12 mouse cellular contexts compared by ENCODE assay signal in the genomic region with DNA sequence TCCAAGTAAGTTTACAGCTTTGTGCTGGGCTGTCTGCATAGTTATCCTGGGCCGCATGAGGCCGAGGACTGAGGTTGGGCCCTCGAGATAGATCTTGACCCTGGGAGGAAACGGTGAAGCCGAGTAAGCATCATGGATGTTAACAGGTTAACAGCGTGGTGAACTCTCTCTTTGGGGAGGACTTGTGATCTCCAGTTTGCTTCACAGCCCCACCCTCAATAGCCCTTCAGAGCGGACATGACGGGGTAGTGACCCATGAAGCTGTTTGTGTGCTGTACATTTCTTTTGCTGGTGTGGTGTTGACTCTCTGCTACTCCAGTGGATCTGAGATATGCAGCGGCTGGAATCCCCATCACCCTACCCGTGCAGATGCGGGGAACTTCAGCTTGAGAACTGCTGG. TPM values are rescaled to one million over a fixed set of nuclear protein-coding genes. Genes with fewer than 3 reads are reported as not detected.
DNase-seq lines count a peak whose midpoint lies in the region; ATAC-seq lines count a peak whose summit lies in the region.
"Had no signal": no experiment of that assay in that cellular context is flagged by ENCODE, and none has a peak within 500 bp of the region (broad histone marks: within the 10 kb centered on the region; RNA-seq: fewer than 3 reads in every experiment).

No protein-coding gene starts in this region.

- H3K4me2 ChIP-seq in hindbrain, embryonic 16.5 days (ENCODE audit: low read length) = no peak overlapping the region
- no peak overlapping the region for H3K4me2 ChIP-seq in hindbrain, embryonic 11.5 days (replicated peaks; ENCODE audit: low read depth, low read length)
- H3K4me2 ChIP-seq in neural tube, embryonic 13.5 days = no peak overlapping the region
- H3K4me2 ChIP-seq in liver, embryonic 12.5 days = no peak overlapping the region
- H3K4me2 ChIP-seq in stomach, embryonic 15.5 days = no peak overlapping the region
- no peak overlapping the region for H3K4me2 ChIP-seq in forebrain, embryonic 13.5 days

- no peak for ATAC-seq in hindbrain, embryonic 16.5 days
- ATAC-seq in hindbrain, embryonic 11.5 days (ENCODE audit: low FRiP score) = no peak
- no peak for ATAC-seq in neural tube, embryonic 13.5 days (ENCODE audit: low read depth)
- no peak for ATAC-seq in liver, embryonic 12.5 days
- no peak for ATAC-seq in stomach, embryonic 15.5 days (ENCODE audit: insufficient read depth, low FRiP score, low read depth)
- no peak for ATAC-seq in forebrain, embryonic 13.5 days

- peaks cover 23% of the 10 kb centered on the region for H3K4me1 ChIP-seq in hindbrain, embryonic 16.5 days (ENCODE audit: control insufficient read depth, insufficient read depth, low read depth, low read length)
- H3K4me1 ChIP-seq in hindbrain, embryonic 11.5 days (replicated peaks; ENCODE audit: control insufficient read depth, insufficient read depth, low read length) = peaks cover 12% of the 10 kb centered on the region
- peaks cover 59% of the 10 kb centered on the region for H3K4me1 ChIP-seq in neural tube, embryonic 13.5 days (replicated peaks)
- H3K4me1 ChIP-seq in liver, embryonic 12.5 days = peaks cover 77% of the 10 kb centered on the region
- H3K4me1 ChIP-seq in stomach, embryonic 15.5 days = peaks cover 12% of the 10 kb centered on the region
- H3K4me1 ChIP-seq in forebrain, embryonic 13.5 days = peaks cover 43% of the 10 kb centered on the region

- H3K27me3 ChIP-seq in hindbrain, embryonic 16.5 days (replicated peaks; ENCODE audit: control insufficient read depth, insufficient read depth, low read length) = no peaks in the 10 kb centered on the region
- H3K27me3 ChIP-seq in hindbrain, embryonic 11.5 days (ENCODE audit: control insufficient read depth, insufficient read depth, low read length) = no peaks in the 10 kb centered on the region
- no peaks in the 10 kb centered on the region for H3K27me3 ChIP-seq in neural tube, embryonic 13.5 days
- peaks cover 11% of the 10 kb centered on the region; the same call in 1 of the 2 replicates for H3K27me3 ChIP-seq in liver, embryonic 12.5 days (replicated peaks)
- no peaks in the 10 kb centered on the region for H3K27me3 ChIP-seq in stomach, embryonic 15.5 days (replicated peaks)
- no peaks in the 10 kb centered on the region for H3K27me3 ChIP-seq in forebrain, embryonic 13.5 days

- WGBS in hindbrain, embryonic 16.5 days = 73% methylated on average over 11 of the region's 11 CpGs
- 67% methylated on average over 11 of the region's 11 CpGs for WGBS in hindbrain, embryonic 11.5 days
- 74% methylated on average over 11 of the region's 11 CpGs for WGBS in neural tube, embryonic 13.5 days
- WGBS in liver, embryonic 12.5 days (ENCODE audit: insufficient replicate concordance) = 73% methylated on average over 11 of the region's 11 CpGs
- WGBS in stomach, embryonic 15.5 days = 72% methylated on average over 11 of the region's 11 CpGs
- WGBS in forebrain, embryonic 13.5 days = 87% methylated on average over 11 of the region's 11 CpGs

- no peak for DNase-seq in hindbrain, embryonic 11.5 days (ENCODE audit: low spot score)
- DNase-seq in neural tube, embryonic 10.5 days (ENCODE audit: extremely low spot score, low spot score) = no peak
- no peak for DNase-seq in ovary, postnatal 36 days (ENCODE audit: low spot score)
- DNase-seq: cerebellum, adult 8-10 months; gastrocnemius, postnatal 25 days; kidney, postnatal 10 days; thymus, postnatal 36 days had no signal

- H3K4me3 ChIP-seq in hindbrain, embryonic 16.5 days (ENCODE audit: low read length) = no peak overlapping the region
- H3K4me3 ChIP-seq in hindbrain, embryonic 11.5 days (ENCODE audit: low read depth, low read length) = no peak overlapping the region
- no peak overlapping the region for H3K4me3 ChIP-seq in neural tube, embryonic 13.5 days
- no peak overlapping the region for H3K4me3 ChIP-seq in liver, embryonic 12.5 days
- no peak overlapping the region for H3K4me3 ChIP-seq in stomach, embryonic 15.5 days (replicated peaks)
- no peak overlapping the region for H3K4me3 ChIP-seq in forebrain, embryonic 13.5 days

- H3K27ac ChIP-seq in hindbrain, embryonic 16.5 days (ENCODE audit: low read depth, low read length) = peak overlapping the region; percentile 29; the same call in 1 of the 2 replicates
- H3K27ac ChIP-seq in hindbrain, embryonic 11.5 days (ENCODE audit: low read depth, low read length) = no peak overlapping the region
- H3K27ac ChIP-seq in neural tube, embryonic 13.5 days (replicated peaks) = peak overlapping the region; percentile 76
- H3K27ac ChIP-seq in liver, embryonic 12.5 days = peak overlapping the region; percentile 42; the same call in 1 of the 2 replicates
- H3K27ac ChIP-seq in stomach, embryonic 15.5 days = peak overlapping the region; percentile 11; the same call in 1 of the 2 replicates
- H3K27ac ChIP-seq in forebrain, embryonic 13.5 days = no peak overlapping the region

- no peak overlapping the region for H3K9ac ChIP-seq in hindbrain, embryonic 16.5 days (ENCODE audit: low read depth, low read length)
- H3K9ac ChIP-seq in hindbrain, embryonic 11.5 days (ENCODE audit: low read depth, low read length) = no peak overlapping the region
- no peak overlapping the region for H3K9ac ChIP-seq in neural tube, embryonic 13.5 days
- no peak overlapping the region for H3K9ac ChIP-seq in liver, embryonic 12.5 days
- H3K9ac ChIP-seq in stomach, embryonic 15.5 days = no peak overlapping the region
- no peak overlapping the region for H3K9ac ChIP-seq in forebrain, embryonic 13.5 days

- no peaks in the 10 kb centered on the region for H3K9me3 ChIP-seq in hindbrain, embryonic 16.5 days (ENCODE audit: control insufficient read depth, low read length)
- no peaks in the 10 kb centered on the region for H3K9me3 ChIP-seq in hindbrain, embryonic 11.5 days (ENCODE audit: control insufficient read depth, low read length)
- no peaks in the 10 kb centered on the region for H3K9me3 ChIP-seq in neural tube, embryonic 13.5 days
- H3K9me3 ChIP-seq in liver, embryonic 12.5 days (replicated peaks) = no peaks in the 10 kb centered on the region
- no peaks in the 10 kb centered on the region for H3K9me3 ChIP-seq in stomach, embryonic 15.5 days
- no peaks in the 10 kb centered on the region for H3K9me3 ChIP-seq in forebrain, embryonic 13.5 days (replicated peaks)

- no peaks in the 10 kb centered on the region for H3K36me3 ChIP-seq in hindbrain, embryonic 16.5 days (ENCODE audit: control insufficient read depth, insufficient read depth, low read length)
- H3K36me3 ChIP-seq in hindbrain, embryonic 11.5 days (ENCODE audit: control insufficient read depth, insufficient read depth, low read length) = no peaks in the 10 kb centered on the region
- H3K36me3 ChIP-seq in neural tube, embryonic 13.5 days = no peaks in the 10 kb centered on the region
- H3K36me3 ChIP-seq in liver, embryonic 12.5 days = no peaks in the 10 kb centered on the region
- H3K36me3 ChIP-seq in stomach, embryonic 15.5 days = no peaks in the 10 kb centered on the region
- H3K36me3 ChIP-seq in forebrain, embryonic 13.5 days (ENCODE audit: poor library complexity, severe bottlenecking) = no peaks in the 10 kb centered on the region

RNA-seq across cellular contexts. Expression of gene Abcg1, which starts 21.1 kb away (rescaled TPM):
- polyA plus RNA-seq in hindbrain, embryonic 16.5 days (2015; fragmentation: Nextera tagmentation; extraction: Ambion mirVana) = 20.2 and 20.9 TPM in 2 replicates
- polyA plus RNA-seq in hindbrain, embryonic 11.5 days (2014; fragmentation: Nextera tagmentation; extraction: Ambion mirVana) = 9.7 and 10.5 TPM in 2 replicates
- 16.5 and 16.7 TPM in 2 replicates for polyA plus RNA-seq in neural tube, embryonic 13.5 days (2015; fragmentation: Nextera tagmentation; extraction: Ambion mirVana)
- 5.4 and 5.5 TPM in 2 replicates for polyA plus RNA-seq in liver, embryonic 12.5 days (2016; fragmentation: Nextera tagmentation; extraction: Ambion mirVana)
- polyA plus RNA-seq in stomach, embryonic 15.5 days (2015; fragmentation: Nextera tagmentation; extraction: Ambion mirVana) = 7.7 and 8.4 TPM in 2 replicates
- polyA plus RNA-seq in forebrain, embryonic 13.5 days (2015; fragmentation: Nextera tagmentation; extraction: Ambion mirVana) = 18.2 and 18.7 TPM in 2 replicates

RNA-seq across cellular contexts. Expression of gene Tff3, which starts 50.9 kb away (rescaled TPM):
- 0.94 and 1.1 TPM in 2 replicates for polyA plus RNA-seq in hindbrain, embryonic 16.5 days (2015; fragmentation: Nextera tagmentation; extraction: Ambion mirVana)
- 0.35 and 0.79 TPM in 2 replicates for polyA plus RNA-seq in hindbrain, embryonic 11.5 days (2014; fragmentation: Nextera tagmentation; extraction: Ambion mirVana)
- 2.8 and 3.0 TPM in 2 replicates for polyA plus RNA-seq in neural tube, embryonic 13.5 days (2015; fragmentation: Nextera tagmentation; extraction: Ambion mirVana)
- 2.2 and 2.3 TPM in 2 replicates for polyA plus RNA-seq in liver, embryonic 12.5 days (2016; fragmentation: Nextera tagmentation; extraction: Ambion mirVana)
- 141 and 168 TPM in 2 replicates for polyA plus RNA-seq in stomach, embryonic 15.5 days (2015; fragmentation: Nextera tagmentation; extraction: Ambion mirVana)
- polyA plus RNA-seq in forebrain, embryonic 13.5 days (2015; fragmentation: Nextera tagmentation; extraction: Ambion mirVana) = 0.52 and 0.54 TPM in 2 replicates

Comparison
In these comparisons a context has a peak if more than half of its experiments do, and no peak if none do; other contexts are left out.
1. H3K27ac ChIP-seq: peak in hindbrain, embryonic 16.5 days (single experiment), neural tube, embryonic 13.5 days (single experiment), liver, embryonic 12.5 days (single experiment) and stomach, embryonic 15.5 days (single experiment); none in hindbrain, embryonic 11.5 days (single experiment) and forebrain, embryonic 13.5 days (single experiment).
2. RNA of gene Tff3, which starts 50.9 kb away (polyA plus RNA-seq): 141 to 168 TPM in stomach, embryonic 15.5 days; 2.8 to 3.0 TPM in neural tube, embryonic 13.5 days, 2.2 to 2.3 TPM in liver, embryonic 12.5 days, 0.94 to 1.1 TPM in hindbrain, embryonic 16.5 days, 0.35 to 0.79 TPM in hindbrain, embryonic 11.5 days and 0.52 to 0.54 TPM in forebrain, embryonic 13.5 days; every median in the first group is over 10 times any median in the second.